Mouse (Mus musculus) thymus, adult 2 months (tissue): Measurements from ENCODE around the gene Gar1.

Source experiments
- CTCF ChIP-seq: fragments of 200-500 bp; IDR thresholded peaks from 2 replicates; pipeline ENCODE4 v1.5.1; 2012; ENCODE audit warnings: mild to moderate bottlenecking, control low read depth, low read length, moderate library complexity, borderline replicate concordance; ENCODE audit not compliant: control insufficient read depth, poor library complexity, insufficient read depth; ENCODE audit errors: extremely low read depth
- POLR2A ChIP-seq: fragments of 200-500 bp; IDR thresholded peaks from 2 replicates; pipeline ENCODE4 v1.6.1; 2012; ENCODE audit warnings: mild to moderate bottlenecking, low read length, control low read depth, moderate library complexity; ENCODE audit not compliant: control insufficient read depth, poor library complexity, insufficient read depth; ENCODE audit errors: extremely low read depth

DNA sequence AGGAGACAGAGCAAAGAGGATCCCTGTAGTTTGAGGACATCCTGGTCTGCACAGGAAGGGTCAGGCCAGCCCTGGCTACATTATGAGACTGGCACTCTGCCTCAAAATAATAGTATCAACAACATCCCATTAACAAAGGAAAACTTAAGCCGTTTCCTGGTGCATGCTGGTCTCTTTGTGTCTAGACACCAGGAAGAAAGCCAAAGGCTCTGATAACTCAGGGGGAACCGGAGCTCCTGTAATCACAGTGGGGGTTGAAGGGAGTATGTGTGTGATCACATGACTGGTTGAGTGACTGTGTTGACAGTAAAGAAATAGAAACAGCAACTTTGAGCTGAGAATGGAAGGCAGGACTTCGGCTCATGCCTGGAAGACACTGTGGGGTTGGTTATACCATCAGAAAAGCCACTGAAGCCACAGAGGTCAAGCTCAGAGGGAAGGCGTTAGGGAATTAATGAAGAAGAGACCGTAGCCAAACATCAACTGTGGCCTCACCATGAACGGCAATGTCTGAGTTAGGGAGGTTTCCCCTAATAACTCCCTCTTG lies 4.3 kb upstream of the Gar1 start, which contains the start of gene Cfi:
- TF ChIP-seq CTCF = no peak
- no peak for TF ChIP-seq POLR2A
